Mouse (Mus musculus): ENCODE data around the gene 1700102P08Rik. TPM values are rescaled to one million over a fixed set of nuclear protein-coding genes. Genes with fewer than 3 reads are reported as not detected.

The 1700102P08Rik gene
- 3.3 and 3.5 TPM in 2 replicates for polyA plus RNA-seq (2012; rRNA removed)

DNA sequence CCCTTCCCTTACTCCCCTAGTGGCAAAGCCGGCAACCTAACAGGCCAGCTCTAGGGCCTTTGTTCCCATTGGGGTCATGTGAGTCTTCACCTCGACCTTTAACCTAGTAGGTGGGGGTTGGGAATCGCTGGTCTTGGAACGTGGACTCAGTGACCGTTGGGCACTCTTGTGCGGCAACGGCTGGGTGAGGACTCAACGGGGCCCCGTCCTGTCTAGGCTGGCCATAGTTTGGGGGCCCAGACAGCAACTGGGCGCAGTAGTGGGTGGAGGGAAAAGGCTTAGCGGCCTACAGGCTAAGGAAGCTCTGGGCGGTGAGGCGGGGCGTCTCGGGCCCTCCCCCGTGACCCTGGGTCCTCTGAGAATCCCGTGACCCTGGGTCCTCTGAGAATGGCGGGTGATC, at the start of gene 1700102P08Rik:
Gene 1700102P08Rik, plus strand, starts transcription at position 130 of the 400 bp plus-strand sequence.

DNA sequence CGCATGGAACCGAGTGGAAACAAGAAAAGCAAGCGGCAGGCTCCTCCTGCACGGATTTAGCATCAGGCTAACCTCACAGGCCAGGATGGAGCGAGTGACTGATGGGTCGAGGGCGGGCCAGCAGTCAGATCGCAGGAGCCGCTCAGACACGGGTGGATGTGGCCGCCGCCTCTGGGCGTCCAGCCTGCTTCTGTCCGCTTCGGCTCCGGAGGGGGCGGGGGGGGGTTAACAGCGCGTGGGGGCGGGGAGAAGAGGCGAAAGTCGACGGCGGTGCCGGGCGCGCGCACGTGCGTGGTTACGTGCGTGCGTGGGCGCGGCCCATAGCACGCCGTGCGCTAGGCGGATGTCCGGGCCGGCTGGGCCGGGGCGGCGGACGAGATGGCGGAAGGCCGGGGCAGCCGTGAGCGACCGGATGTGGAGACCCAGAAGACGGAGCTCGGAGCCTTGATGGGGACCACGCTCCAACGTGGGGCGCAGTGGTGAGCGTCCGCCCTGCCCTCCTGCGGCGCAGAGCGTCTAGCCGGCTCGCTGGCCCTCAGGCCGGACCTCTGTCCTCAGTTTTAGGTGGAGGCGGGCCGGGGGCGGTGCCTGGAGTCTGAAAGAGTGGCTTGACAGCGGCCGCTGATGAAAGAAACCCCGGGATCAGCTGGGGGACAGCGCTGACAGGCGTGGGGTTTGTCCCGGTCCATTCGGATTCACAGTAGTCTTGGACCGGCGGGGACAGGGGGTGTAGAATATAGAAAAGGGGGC, 44.9 kb upstream of the 1700102P08Rik start, which contains the start of gene Usp4:
Gene Usp4, plus strand, starts transcription at position 314 of the 750 bp plus-strand sequence.

DNA sequence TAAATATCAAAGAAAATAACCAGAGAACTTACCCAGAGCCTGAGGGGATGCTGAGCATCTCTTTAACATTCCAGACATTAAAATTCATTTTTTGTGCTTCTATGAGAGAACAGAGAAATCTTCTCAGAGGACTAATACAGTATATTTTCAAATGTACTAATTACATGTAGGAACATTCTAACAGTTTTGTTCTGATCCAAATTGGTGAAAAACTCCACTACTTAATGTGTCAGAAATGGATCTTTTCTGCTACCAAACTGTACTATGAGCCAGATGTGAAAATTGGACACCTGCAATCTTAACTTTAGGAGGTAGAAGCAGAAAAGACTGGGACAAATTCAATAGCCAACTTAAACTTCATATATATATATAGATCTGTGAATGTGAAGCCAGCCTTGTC, 35.8 kb downstream of the 1700102P08Rik start, which contains the start of gene Ccdc36:
Gene Ccdc36, minus strand, starts transcription at position 101 of the 400 bp plus-strand sequence.

DNA sequence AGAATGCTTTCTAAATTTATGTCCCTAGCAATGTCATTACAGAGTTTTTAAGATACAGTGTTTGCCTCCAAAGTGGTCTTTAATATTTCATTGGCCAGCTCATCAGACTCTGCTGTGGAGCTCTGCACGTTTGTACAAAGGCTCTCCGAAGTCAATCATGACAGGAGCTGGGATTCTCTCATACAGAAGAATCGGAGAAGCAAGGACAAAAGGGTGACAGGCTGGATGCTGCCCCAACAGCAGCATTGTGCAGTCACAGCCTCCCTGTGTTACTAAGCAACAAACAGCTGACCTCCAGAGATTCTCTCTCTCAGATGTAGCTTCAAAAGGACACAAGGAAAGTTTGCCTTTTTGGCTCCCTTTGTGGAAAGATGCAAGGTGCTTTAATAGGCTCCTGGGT, 43.6 kb downstream of the 1700102P08Rik start, which contains the start of gene BC048562:
Gene BC048562, plus strand, starts transcription at position 301 of the 400 bp plus-strand sequence.

Other genes starting within 250 kb of the 1700102P08Rik start
- gene Bsn, start 202.4 kb upstream of the 1700102P08Rik start, polyA plus RNA-seq (2012; rRNA removed) = 20.1 and 25.7 TPM in 2 replicates
- gene Dag1, start 128.8 kb upstream of the 1700102P08Rik start, polyA plus RNA-seq (2012; rRNA removed) = 33.7 and 34.6 TPM in 2 replicates
- gene Nicn1, start 102.4 kb upstream of the 1700102P08Rik start, polyA plus RNA-seq (2012; rRNA removed) = 104 and 128 TPM in 2 replicates
- 62.3 and 64.8 TPM in 2 replicates for gene Amt, start 96.0 kb upstream of the 1700102P08Rik start, polyA plus RNA-seq (2012; rRNA removed)
- gene Rhoa, start 86.7 kb upstream of the 1700102P08Rik start, polyA plus RNA-seq (2012; rRNA removed) = 143 and 147 TPM in 2 replicates
- 34.3 and 38.3 TPM in 2 replicates for gene Tcta, start 86.6 kb upstream of the 1700102P08Rik start, polyA plus RNA-seq (2012; rRNA removed)
- gene Gpx1, start 53.9 kb upstream of the 1700102P08Rik start, polyA plus RNA-seq (2012; rRNA removed) = 311 and 335 TPM in 2 replicates
- 124 and 135 TPM in 2 replicates for gene Usp4, start 45.0 kb upstream of the 1700102P08Rik start, polyA plus RNA-seq (2012; rRNA removed)
- 2.2 and 2.7 TPM in 2 replicates for gene Ccdc36, start 35.7 kb downstream of the 1700102P08Rik start, polyA plus RNA-seq (2012; rRNA removed)
- not detected in 2 replicates for gene BC048562, start 43.7 kb downstream of the 1700102P08Rik start, polyA plus RNA-seq (2012; rRNA removed)
- 32.4 and 35.2 TPM in 2 replicates for gene Ccdc71, start 67.7 kb downstream of the 1700102P08Rik start, polyA plus RNA-seq (2012; rRNA removed)
- 67.4 and 67.8 TPM in 2 replicates for gene Klhdc8b, start 68.8 kb downstream of the 1700102P08Rik start, polyA plus RNA-seq (2012; rRNA removed)
- 25.1 and 35.7 TPM in 2 replicates for gene Lamb2, start 86.9 kb downstream of the 1700102P08Rik start, polyA plus RNA-seq (2012; rRNA removed)
- 131 and 138 TPM in 2 replicates for gene Usp19, start 97.8 kb downstream of the 1700102P08Rik start, polyA plus RNA-seq (2012; rRNA removed)
- 120 and 140 TPM in 2 replicates for gene Qars, start 114.9 kb downstream of the 1700102P08Rik start, polyA plus RNA-seq (2012; rRNA removed)
- 135 and 137 TPM in 2 replicates for gene Qrich1, start 124.0 kb downstream of the 1700102P08Rik start, polyA plus RNA-seq (2012; rRNA removed)
- 131 and 132 TPM in 2 replicates for gene Impdh2, start 167.5 kb downstream of the 1700102P08Rik start, polyA plus RNA-seq (2012; rRNA removed)
- gene Ndufaf3, start 174.6 kb downstream of the 1700102P08Rik start, polyA plus RNA-seq (2012; rRNA removed) = 59.9 and 60.6 TPM in 2 replicates
- 277 and 285 TPM in 2 replicates for gene Dalrd3, start 177.1 kb downstream of the 1700102P08Rik start, polyA plus RNA-seq (2012; rRNA removed)
- 260 and 264 TPM in 2 replicates for gene Wdr6, start 185.9 kb downstream of the 1700102P08Rik start, polyA plus RNA-seq (2012; rRNA removed)
- 35.4 and 35.5 TPM in 2 replicates for gene P4htm, start 204.9 kb downstream of the 1700102P08Rik start, polyA plus RNA-seq (2012; rRNA removed)

Data from central nervous system, embryonic 18 days (tissue).